Mouse (Mus musculus) thymus, postnatal 10 days (tissue): ENCODE measurements around the gene Bin2.

Experiments used
- DNase-seq, 2 experiments: peaks; one replicate each; pipeline ENCODE4 v3.0.0; 2021; ENCODE audit warnings: low spot score in 2 of 2

Gene Bin2

DNA sequence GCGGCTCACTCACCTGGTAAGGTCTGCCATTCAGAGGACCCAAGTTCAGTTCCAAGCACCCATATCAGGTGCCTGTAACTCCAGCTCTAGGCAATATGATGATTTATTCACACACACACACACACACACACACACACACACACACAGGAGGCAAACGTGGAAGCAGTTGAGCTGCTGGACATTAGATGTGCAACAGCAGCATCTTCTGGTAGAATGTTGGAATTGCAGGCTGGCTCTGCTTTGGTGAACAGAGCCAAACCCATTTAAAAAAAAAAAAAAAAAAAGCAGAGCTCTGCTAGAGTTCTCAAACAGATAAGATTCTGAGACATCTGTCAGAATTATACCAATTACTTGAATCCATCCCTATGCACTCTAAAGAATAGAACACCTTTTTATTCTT is 13.7 kb upstream of the Bin2 start:
- DNase-seq, result peak; percentile 67 to 87

DNA sequence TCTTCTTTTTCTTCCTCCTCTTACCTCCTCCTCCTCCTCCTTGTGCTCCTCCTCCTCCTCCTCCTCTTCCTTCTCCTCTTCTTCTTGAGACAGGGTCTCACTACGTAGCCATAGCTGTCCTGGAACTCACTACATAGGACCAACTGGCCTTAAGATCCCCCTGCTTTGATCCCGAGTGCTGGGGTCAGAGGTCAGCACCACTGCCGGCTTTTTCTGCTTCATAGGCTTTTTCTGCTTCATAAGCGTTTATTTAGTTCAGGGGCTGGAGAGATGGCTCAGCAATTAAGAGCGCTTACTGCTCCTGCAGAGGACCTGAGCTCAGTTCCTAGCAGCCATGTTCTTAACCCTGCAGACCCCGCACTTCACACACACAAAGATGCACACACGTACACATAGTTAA is 12.4 kb upstream of the Bin2 start:
- DNase-seq, result no peak

DNA sequence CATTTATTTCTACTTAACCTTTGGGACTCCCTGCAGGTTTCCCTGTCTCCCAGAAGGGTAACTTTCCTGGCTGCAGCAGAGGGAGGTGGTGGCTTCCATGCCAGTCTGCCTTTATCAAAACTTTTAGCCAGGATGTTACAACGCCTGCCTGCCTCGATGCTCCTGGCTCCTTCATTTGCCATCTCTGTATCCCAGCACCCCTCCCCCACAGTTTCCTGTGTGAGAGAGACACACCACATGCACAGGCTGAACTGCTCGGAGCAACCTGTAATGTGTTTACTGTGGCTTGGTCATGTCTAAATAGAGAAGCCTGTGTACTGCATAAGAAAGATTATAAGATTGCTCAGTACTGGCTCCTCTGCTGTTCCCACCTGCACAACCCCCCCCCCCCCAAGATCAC is 11.0 kb upstream of the Bin2 start:
- DNase-seq, result peak in 1 of 2 experiments; percentile 63

DNA sequence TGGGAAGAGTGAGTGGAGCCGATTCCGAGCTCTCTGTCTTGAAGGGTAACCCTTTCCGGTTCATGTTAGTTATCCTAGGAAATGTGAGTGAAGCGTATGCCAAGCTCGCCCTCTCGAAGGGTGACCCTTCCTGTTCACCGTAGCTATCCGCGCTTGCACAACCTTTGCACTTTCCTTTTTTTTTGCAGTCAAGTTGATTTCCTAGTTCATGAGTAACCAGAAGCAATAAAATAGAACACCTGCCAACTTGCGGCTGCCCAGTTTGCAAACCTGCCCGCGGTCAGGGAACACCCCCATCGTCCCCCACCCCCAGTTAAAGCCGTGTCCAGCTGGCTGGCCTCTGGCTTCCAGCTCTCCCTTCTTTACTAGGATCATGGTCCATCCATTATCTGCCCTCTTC is 9.7 kb upstream of the Bin2 start:
- no peak for DNase-seq

DNA sequence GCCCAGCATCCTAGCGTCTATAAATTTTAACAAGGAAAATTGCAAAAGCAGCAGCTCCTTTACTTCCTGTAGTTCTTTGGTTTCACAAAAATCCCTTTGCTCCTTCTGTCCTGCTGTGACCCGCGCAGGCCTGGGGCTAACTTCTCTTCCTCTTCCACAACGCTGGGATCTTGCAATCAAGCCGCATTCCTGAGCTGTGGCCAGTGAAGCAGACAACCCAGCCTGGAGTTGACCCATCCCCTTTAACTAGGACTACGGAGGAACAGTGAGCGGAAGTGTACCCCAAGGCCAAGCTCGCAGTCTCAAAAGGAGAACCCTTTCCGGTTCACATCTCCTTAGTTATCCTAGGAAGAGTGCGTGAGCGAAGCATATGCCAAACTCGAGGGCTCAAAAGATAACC is 9.2 kb upstream of the Bin2 start:
- no peak for DNase-seq

DNA sequence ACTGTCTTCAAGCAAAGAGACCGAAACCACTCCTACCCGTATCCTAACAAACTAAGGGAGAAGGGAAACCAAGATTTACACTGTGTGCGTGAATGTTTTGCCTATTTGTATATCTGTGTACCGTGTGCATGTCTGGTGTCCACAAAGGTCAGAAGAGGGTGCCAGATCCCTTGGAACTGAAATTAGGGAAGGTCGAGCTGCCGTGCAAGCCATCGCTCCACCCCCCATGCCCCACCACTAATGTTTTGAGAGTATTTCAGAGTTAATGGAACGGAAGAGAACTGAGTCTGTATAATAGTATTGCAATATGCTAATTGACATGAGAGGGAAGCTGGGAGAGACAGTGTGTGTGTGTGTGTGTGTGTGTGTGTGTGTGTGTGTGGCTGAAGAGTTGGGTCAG is 8.3 kb upstream of the Bin2 start:
- no peak for DNase-seq

DNA sequence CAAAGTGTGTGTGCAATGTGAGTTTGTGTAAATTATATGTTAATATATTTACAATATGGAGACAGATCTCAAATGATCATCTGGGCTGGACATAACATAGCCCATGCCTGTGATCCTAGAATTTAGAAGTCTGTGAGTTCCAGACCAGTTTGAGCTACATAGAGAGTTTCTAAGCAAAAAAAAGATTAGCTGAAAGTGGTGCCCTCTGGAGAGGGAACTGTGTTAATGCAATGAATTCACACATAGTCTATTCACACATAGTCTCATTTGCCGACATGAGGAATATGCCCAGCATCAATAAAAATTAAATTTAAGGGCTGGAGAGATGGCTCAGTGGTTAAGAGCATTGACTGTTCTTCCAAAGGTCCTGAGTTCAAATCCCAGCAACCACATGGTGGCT is 7.2 kb upstream of the Bin2 start:
- no peak for DNase-seq

DNA sequence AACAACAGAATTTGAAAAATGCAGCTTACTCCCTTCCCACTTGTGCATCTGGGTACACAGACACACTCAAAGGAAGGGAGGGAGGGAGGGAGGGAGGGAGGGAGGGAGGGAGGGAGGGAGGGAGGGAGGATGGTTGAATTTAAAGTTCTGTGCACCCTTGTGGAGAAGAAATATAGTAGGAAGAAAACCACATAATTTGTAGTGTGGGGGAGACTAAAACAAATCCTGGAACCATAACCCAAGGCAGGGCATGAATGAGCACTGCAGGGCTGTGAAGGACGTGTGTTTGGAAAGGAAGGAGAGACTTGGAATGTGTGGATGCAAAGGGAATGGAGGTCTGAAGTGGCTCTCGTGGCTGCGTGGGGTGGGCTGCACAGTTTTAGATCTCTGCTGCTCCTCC is 6.1 kb upstream of the Bin2 start:
- DNase-seq, result no peak

DNA sequence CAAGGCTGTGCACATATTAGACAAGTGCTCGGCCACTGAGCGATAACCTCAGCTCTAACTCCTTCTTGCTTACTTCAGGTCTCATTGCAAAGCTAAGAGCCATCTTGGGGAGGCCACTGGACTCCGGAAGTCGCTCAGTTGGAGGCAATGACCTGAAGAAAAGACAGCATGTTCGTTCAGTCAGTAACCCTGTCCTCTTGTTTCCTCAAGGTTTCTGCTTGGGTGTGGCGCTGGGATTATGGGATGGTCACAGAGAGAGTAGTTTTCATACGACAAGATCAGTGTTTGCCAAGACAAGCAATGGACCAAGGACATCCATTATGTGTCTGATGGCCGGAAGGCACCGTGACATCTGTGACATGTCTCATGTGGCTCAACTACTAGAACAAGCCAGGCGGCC is 5.2 kb upstream of the Bin2 start:
- no peak for DNase-seq

DNA sequence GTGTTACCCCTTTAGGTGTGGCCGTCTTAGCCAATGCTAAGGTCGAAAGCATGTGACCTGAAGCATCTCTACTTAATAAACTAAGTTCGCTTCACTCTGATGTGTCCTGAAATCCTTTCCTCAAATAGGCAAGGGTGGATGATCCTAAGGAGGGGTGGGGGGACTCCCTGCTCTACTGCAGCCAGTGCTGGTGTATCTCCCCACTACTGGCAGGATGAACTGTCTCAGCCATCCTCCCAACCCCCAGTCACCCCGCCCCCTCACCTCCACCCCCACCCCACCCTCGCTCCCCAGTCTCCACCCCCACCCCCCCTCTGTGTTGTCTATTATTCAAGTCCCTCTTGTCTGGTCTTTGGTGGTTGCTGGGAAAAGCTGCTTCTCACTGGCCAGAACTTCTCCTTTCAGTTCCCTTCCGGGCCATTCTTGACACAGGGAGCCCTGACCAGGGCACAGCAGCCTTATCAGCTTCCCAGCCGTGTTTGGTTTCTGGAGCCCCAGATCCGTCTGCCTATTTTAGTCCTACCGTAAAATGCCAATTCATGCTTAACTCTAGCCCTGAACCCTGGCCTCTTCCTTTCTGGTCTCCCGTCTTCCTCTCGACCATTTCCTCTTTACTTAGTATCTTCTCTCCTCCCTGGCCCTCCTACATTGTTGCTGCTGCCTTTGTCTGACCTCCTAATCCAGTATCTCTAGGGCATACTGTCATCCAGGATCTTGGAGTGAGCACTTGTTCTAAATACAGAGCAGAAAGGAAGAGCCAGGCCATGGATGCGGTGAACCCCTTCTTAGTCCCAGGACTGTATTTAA is 4.4 kb upstream of the Bin2 start:
- no peak for DNase-seq

DNA sequence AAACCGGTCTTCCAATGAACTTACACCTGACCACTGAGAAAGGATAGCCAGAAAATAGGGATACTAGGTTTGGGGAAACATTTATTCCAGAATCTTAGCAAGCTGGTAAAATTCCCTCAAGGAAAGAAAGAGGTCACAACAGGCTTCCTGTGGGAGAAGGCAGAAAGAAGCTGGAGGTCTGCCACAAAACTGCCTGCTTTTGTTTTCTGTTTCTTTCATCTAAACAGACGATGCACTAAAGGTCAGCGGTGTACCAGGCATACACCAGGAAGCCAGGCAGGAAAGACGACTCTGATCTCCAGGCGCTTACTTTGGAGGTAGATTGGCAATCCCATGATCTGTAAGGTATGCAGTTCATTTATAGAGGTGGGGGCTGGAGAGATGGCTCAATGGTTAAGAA is 1.5 kb upstream of the Bin2 start:
- no peak for DNase-seq

DNA sequence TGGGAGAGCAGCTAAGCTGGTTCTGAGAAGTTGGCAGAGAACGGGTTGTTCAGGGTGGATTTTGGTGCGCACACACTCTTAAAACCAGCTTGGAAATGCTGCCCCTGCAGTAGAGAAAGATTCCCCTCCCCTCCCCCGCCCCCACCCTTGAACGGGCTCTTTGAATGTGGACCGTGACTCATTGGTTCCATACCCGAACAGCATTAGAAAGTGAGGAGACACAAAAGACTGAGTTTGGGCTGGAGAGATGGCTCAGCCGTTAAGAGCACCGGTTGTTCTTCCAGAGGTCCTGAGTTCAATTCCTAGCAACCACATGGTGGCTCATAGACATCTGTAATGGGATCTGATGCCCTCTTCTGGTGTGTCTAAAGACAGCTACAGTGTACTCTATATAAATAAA is 651 bp upstream of the Bin2 start:
- DNase-seq, result no peak

DNA sequence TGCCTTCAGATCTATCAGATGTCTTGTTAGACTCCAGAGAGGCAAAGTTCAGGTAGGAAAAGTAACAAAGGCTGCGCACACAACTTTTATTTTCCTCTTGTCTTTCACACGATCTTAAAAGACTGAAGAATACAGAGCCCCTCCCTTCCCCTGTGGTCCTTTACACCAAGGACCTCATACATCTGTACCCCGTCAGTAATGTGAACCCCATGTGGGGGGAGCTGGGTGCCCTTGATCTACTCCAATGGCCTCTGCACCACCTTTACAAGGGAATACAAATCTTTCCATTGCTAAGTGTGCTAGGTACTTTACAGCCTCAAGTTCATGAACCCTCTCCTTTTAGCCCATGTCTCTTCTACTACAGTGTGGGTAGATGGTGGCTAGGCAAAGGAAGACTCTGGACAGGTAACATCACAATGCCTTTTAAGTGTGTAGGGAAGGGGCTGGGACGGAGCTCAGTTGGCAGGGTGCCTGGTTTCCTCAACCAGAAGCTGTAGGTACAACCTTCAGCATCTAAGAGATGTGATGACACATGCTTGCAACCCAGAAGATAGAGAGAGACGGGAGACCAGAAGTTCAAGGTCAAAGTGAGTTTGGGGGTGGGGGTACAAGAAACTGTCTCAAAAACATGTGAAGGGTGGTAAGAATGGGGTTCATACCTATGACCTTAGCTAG is 1.3 kb downstream of the Bin2 start:
- peak; percentile 23 to 44 for DNase-seq

DNA sequence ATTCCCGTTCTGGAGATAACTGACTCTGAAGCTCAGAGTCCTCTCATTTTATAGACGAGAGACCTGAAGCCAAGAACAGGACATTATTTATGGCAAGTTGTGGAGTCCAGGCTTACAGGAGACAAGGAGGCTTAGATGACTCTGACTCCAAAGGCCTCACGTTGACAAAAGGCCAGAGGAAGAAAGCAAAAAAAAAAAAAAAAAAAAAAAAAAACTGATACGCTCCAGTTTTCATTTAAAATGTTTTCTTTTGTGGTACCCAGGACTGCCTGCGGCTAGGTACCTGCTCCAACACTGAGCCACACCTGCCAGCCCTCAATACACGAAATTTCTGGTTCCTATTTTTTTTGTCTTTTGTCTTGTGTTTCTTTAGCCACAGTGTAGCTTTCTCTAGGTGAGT is 1.9 kb downstream of the Bin2 start:
- no peak for DNase-seq

DNA sequence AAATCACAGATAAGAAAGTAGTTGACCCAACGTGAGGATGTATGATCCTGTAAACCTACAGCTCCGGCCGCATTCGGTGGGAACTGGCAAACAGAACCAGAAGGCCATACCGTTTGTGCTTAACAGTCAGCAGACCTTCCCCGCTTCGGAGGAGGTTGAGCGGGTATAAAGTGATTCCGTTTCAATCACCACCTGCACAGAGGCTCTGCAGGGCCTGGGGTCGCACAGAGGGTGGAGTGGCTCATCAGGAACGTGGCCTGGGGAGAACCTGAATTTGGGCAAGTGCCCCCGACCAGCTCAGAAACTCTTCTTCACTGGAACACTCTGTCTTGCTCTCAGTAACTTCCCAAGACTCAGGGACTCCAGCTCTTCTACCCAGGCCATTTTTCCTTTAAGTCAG is 2.5 kb downstream of the Bin2 start:
- DNase-seq, result peak in 1 of 2 experiments; percentile 27

DNA sequence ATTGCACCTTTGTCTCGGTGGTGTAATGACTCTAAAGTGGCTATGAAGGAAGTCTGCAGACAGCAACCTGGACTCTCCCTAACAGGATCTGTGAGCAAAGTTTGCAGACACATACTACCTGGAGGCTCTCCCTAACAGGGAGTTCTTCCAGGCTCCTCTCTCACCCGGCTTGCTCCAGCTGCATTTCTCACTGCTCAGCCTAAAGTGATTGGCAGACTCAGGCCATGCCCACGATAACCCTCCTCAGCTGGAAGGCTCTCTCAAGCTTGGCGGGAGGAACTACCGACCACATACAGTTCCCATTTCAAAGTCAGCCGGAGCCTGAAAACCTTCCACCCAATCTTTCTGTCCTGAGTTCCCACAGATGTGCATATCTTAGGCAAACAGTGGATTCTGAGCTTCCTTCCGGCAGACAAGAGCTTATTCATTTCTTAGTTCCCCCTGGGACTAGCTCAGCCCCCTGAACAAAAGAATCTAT is 3.1 kb downstream of the Bin2 start:
- peak in 1 of 2 experiments; percentile 25 for DNase-seq

DNA sequence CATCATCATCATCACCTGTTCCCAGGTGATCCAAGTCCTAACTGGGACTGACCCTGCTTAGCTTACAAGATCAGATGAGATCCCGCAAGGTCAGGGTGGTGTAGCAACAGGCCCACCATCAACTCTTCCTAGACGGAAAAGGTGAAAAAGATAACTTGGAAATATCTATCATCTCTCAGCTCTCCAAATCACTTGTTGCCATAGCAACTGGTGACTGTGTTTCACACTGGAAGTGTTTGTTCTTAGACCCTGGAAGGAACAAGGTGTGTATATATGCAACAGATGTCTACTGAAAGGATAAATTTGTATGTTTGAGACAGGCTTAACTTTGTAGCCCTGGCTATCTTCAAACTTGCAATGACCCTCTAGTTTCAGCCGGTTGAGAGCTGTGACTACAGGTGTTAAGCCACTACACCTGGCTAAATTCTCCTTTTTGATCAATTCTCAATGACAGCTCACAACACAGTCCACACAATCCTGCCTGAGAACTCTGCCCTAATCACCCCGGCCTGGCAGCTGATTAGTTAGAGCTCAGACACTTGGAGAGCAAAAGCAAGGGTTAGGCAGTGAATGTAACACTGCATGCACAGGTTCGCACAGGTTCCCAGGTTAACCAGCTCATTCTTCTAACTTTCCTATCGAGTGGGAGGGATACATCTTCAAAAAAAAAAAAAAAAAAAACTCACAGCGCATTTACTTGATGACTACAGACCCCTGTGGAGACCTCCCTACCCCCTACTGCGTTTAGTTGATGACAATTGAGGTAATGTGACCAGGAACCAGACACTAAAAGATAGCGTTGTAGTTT is 3.7 kb downstream of the Bin2 start:
- no peak for DNase-seq

DNA sequence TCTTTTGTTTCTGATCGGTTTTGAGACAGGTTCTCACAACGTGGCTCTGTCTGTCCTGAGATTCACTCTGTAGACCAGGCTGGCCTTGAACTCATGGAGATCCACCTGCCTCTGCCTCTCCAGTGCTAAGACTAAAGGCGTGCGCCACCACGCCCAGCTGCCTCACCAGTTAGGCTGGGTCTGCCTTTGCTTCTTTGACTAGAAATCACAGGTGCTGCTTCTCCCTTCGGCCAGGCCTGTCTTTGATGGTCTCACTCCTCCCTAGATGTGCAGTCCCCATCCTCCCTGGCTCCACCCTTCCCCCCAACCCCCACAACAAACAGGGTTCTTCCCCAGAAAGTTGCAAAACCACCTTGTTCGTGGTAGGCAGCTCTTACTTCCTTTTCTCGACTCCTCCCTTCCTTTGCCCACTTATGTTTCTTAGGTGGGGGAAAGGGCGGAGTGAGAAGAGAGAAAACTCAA is 4.5 kb downstream of the Bin2 start:
- peak; percentile 57 to 65 for DNase-seq

DNA sequence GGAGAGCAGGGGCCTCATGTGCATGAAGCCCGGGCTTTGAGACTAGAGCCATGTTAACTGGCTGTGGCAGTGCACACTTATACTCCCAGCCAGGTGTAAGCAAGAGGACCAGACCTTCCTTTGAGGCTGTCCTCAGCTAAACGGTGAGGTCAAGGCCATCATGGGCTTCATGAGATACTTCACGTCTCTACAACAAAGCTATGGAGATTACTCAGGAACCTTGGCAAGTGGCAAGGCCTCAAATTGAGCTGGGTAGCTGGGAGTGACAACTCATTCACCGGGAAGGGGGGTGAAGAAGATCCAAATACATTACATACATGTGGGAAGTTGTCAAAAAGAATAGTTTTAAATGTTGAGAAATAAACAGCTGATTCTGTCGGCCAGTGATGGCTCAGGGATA is 8.5 kb downstream of the Bin2 start:
- no peak for DNase-seq

DNA sequence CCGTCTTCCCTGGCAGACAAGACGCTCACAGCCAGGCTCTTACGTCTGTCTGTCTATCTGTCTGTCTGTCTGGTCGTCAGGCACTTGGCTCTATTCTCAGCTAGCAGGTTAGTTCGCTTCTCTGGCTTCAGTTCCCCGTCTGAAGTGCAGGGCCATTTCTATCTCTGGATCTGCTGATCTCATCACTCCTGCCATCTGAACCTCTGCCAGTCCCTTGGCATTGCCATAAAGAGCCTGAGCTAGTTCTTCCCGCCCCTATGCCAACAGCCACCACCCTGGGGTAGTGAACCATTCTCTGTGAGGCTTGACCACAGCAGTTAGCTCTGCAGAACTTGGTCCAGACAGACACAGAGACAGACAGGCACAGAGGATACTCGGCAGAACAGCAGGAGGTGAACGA is 9.0 kb downstream of the Bin2 start:
- no peak for DNase-seq

DNA sequence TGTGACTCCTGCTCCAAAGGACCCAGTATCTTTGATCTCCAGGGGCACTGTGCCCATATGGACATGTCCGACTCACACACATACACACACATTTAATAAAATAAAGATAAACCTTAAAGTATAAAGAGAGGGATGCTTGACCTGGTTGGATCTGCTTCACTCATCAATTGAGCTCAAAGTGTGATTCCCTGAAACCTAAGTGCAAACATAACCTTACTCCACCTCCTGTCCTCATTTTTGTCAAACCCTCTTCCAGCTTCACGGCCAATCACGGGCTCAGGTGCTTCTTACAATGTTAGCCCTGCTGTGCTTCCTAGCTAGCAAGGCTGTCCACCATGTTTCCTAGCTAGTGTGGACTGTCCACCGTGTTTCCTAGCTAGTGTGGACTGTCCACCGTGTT is 14.2 kb downstream of the Bin2 start:
- no peak for DNase-seq

DNA sequence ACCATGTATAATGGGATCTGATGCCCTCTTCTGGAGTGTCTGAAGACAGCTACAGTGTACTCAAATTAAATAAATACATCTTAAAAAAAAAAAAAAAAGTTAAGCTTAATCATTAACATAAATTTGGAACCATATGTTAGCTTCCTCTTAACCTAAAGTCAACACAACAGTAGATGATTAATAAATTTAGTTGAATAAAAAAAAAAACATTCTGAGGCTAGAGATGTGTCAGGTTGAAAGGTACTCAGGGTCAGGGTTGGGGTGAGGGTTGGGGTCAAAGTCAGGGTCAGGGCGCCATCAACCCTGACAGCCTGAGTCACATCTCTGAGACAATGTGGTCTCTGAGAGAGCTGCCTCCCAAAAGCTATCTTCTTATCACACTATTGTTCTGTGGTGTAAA is 15.1 kb downstream of the Bin2 start:
- DNase-seq, result no peak

DNA sequence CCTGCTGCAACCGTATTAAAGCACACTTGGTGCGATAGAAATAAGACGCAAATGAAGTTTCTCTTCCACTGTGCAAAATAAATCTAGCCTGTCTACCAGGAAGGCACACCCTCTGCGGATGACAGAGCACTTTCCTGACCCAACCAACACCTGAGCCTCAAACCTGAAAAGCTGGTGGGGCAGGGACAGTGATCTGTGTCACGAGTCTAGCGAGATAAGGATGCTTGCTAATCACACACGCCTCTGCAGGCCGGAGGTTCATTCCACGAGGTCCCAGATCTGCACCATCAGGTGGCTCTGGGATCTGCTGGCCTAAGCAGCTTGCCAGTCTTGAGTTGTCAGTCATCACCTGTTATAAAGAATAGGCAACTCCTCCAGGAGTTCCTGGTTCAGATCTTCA is 17.7 kb downstream of the Bin2 start:
- no peak for DNase-seq
